Mouse (Mus musculus): ENCODE data around the gene Btnl2. TPM values are rescaled to one million over a fixed set of nuclear protein-coding genes. Genes with fewer than 3 reads are reported as not detected.
A peak's percentile ranks its signal among the peaks of the same experiment; 100 is the strongest.
"Not testable (repeated sequence)": the region's sequence is repeated elsewhere in the genome, so short reads cannot be mapped to it uniquely, and the experiment has no call there.

Gene Btnl2
- total RNA-seq (2014; fragmentation: Nextera tagmentation) (not detected in 2 replicates), total RNA-seq (2017) (not detected in 2 replicates)

DNA sequence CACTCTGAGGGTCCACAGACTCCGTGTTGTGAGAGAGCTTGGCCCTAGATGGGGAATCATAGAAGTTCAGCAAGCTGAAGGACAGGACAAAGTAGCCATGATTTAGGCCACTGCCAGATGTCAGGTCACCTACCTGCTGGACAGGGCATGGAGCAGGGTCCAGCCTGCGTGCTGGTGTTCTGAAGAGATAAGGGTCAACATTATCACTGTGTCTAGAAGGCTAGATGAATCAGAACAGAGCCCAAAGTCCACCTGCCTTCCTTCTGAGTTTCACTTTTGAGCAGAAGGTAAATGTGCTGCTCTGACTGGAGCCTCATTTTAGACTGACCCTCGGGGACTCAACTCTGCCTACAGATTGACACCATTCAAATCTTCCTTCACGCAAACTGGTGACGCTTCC is at the start of gene Btnl2:
Gene Btnl2, plus strand, starts transcription at position 284 of the 400 bp plus-strand sequence.
- ATAC-seq (replicated peaks; ENCODE audit: low FRiP score, low TSS enrichment, poor library complexity, severe bottlenecking) = no peak

DNA sequence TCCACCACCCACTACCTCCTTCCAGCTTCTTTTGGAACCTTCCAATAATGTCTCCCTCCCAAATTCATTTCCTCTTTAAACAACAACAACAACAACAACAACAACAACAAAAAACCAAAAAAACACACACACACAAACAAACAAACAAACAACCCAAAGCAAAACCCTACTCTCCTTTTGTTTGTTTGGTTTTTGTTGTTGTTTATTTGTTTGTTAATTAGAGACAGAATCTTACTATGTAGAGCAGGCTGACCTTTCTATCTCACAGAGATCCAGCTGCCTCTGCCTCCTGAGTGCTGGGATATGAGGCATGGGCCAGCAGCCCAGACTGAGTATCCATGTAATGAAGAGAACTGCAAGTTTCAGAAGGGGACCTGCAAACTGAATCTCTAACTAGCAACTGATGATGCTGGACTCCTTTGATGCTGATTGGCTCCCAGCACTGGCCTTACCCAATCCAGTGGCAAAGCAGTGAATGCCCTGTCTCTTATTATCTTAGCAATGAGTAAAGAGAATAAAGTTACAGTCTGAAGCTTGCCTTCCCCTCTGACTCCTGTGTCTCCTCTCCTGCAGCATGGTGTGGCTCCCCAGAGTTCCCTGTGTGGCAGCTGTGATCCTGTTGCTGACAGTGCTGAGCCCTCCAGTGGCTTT is 49.1 kb upstream of the Btnl2 start, which contains the start of gene H2-Eb1:
Gene H2-Eb1, plus strand, starts transcription at position 488 of the 651 bp plus-strand sequence.
- peak; percentile 86 for ATAC-seq (replicated peaks; ENCODE audit: low FRiP score, low TSS enrichment, poor library complexity, severe bottlenecking)

DNA sequence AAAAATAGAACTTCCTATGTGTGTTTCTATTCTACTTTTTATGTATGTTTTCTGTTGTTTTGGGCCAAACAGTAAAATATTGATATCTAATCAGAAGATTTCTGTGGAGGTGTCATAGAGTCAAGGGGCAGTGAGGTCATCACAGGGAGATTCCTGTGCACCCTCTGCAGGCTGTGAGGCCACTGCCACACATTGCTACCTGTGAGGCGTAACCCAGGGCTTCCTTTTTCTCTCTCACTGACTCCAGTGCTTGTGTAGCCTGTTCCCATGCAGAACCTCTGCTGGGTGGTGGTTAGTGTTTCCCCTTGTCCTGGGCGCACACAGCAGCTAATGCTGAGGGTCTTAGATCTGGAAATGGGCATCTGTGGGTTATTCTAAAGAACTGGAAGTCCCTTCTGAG is 48.2 kb upstream of the Btnl2 start:
- no peak for ATAC-seq (replicated peaks; ENCODE audit: low FRiP score, low TSS enrichment, poor library complexity, severe bottlenecking)

- no peak for ATAC-seq (replicated peaks; ENCODE audit: low FRiP score, low TSS enrichment, poor library complexity, severe bottlenecking)
Observed at GRCm38 (mm10) chr17:34307216-34307615, 47.4 kb upstream of the Btnl2 start.

GRCm38 (mm10) chr17:34308161-34308560 is 46.5 kb upstream of the Btnl2 start:
- no peak for ATAC-seq (replicated peaks; ENCODE audit: low FRiP score, low TSS enrichment, poor library complexity, severe bottlenecking)

DNA sequence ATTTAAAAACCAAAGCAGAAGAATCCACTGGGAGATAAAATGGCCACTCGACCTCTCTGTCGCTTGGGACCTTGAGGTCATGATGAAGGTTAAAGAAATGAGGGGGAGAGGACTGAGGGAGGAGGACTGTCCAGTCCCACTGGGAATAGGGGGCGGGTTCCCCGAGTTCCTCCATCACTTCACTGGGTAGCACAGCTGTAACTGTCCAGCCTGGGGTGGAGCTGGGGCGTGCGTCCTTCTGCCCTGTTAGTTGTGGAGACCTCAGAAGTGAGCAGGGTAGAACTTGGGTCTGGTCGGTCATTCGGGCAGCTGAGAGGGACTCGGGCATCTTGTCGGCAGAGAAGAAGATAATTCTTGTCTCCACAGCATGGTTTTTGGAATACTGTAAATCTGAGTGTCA is 45.4 kb upstream of the Btnl2 start:
- ATAC-seq (replicated peaks; ENCODE audit: low FRiP score, low TSS enrichment, poor library complexity, severe bottlenecking) = no peak

- ATAC-seq (replicated peaks; ENCODE audit: low FRiP score, low TSS enrichment, poor library complexity, severe bottlenecking) = peak; percentile 69
Observed at GRCm38 (mm10) chr17:34309683-34310385, 44.8 kb upstream of the Btnl2 start.

GRCm38 (mm10) chr17:34310526-34310925 is 44.1 kb upstream of the Btnl2 start:
- ATAC-seq (replicated peaks; ENCODE audit: low FRiP score, low TSS enrichment, poor library complexity, severe bottlenecking) = not testable (repeated sequence)

- no peak for ATAC-seq (replicated peaks; ENCODE audit: low FRiP score, low TSS enrichment, poor library complexity, severe bottlenecking)
Observed at GRCm38 (mm10) chr17:34312185-34312584, 42.4 kb upstream of the Btnl2 start.

DNA sequence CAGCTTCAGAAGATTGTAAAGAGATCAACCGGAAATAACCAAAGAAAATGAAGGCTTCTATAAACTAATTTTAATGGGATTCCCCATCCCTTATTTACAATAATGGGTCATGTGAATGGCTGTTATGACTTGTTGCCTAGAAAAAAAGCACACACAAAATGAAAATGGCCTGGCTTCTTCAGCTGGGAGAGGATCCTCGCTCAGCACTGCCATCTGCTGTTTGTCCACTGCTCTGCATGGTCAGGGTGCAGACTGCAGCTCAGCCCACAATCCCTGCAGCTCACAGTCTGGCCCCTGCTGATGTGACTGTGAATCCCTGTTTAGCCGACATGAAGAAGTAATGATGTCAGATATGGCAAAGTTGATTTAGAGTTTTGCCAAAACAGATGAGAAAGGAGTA is 41.2 kb upstream of the Btnl2 start:
- peak; percentile 68; the same call in 1 of the 2 replicates for ATAC-seq (replicated peaks; ENCODE audit: low FRiP score, low TSS enrichment, poor library complexity, severe bottlenecking)

DNA sequence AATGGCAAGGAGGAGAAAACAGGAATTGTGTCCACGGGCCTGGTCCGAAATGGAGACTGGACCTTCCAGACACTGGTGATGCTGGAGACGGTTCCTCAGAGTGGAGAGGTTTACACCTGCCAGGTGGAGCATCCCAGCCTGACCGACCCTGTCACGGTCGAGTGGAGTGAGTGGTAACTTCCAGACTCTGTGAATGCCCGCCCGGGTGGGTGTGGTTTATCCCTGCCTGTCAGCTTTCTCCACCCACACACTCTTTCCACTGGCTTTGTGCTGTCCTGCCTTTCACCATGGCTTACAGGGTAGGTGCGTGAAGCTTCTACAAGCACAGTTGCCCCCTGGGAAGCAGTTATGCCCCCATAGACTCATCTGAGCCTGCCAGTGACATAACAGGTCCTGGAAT is 40.3 kb upstream of the Btnl2 start:
- ATAC-seq (replicated peaks; ENCODE audit: low FRiP score, low TSS enrichment, poor library complexity, severe bottlenecking) = no peak

DNA sequence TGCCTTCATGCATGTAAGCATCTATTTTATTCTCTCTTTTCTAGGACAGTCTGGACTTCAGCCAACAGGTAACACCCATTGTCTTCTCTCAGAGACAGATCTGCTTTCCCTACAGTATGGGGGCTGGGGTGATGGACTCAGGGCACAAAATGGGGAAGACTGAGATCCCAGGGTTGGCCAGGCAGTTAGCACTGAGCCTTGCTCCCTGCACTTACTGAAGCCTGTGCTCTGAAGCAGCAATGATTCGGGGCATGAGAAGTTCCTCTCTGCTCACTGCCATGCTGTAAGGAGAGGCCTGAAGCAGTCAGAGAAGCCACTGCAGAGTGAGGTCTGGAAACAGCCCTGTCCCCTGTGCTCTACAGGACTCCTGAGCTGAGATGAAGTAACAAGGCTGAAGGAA is 39.1 kb upstream of the Btnl2 start:
- ATAC-seq (replicated peaks; ENCODE audit: low FRiP score, low TSS enrichment, poor library complexity, severe bottlenecking) = no peak

DNA sequence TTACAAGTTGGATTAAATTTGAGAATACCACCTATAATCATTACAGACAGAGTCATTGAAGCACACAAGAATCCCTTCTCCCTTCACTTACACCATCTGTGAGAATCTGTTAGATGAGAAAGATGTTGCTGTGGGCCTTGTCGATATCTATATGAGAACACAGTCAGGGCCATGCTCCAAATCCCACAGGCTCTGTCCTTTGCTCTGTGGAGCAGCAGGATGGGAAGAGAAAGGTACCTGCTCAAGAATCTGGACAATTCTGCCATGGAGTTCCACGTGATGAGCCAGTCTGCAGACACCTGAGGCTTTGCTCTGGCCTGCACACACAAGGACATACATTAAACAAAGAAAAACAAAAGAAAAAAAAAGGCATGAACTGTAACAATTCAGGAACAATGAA is 37.9 kb upstream of the Btnl2 start:
- ATAC-seq (replicated peaks; ENCODE audit: low FRiP score, low TSS enrichment, poor library complexity, severe bottlenecking) = no peak

DNA sequence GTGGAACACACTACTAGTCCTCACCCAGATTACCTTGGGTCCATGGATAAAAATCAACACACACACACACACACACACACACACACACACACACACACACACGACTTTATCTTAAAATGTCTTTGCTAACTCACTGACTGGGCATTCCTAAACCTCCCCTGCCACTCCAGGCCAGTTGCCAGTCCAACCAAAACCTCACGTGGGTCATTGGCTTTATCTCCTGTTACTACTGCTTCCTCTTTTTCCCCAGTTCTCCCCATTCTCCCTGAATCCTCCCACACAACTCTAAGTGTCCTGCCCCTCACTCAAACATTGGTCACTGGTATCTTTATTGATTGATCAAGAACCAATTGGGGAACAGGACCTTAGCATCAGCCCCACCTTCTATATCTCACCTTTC is 37.3 kb upstream of the Btnl2 start:
- no peak for ATAC-seq (replicated peaks; ENCODE audit: low FRiP score, low TSS enrichment, poor library complexity, severe bottlenecking)

- ATAC-seq (replicated peaks; ENCODE audit: low FRiP score, low TSS enrichment, poor library complexity, severe bottlenecking) = 0 out of 2 replicates have a peak, but pooled peaks have one; percentile 37
Observed at GRCm38 (mm10) chr17:34325436-34325835, 29.2 kb upstream of the Btnl2 start, which contains the start of gene H2-Eb2. Gene H2-Eb2, plus strand, starts transcription at chr17:34325665.

GRCm38 (mm10) chr17:34326373-34326772 is 28.2 kb upstream of the Btnl2 start:
- no peak for ATAC-seq (replicated peaks; ENCODE audit: low FRiP score, low TSS enrichment, poor library complexity, severe bottlenecking)

- no peak for ATAC-seq (replicated peaks; ENCODE audit: low FRiP score, low TSS enrichment, poor library complexity, severe bottlenecking)
Observed at GRCm38 (mm10) chr17:34329807-34330206, 24.8 kb upstream of the Btnl2 start.

DNA sequence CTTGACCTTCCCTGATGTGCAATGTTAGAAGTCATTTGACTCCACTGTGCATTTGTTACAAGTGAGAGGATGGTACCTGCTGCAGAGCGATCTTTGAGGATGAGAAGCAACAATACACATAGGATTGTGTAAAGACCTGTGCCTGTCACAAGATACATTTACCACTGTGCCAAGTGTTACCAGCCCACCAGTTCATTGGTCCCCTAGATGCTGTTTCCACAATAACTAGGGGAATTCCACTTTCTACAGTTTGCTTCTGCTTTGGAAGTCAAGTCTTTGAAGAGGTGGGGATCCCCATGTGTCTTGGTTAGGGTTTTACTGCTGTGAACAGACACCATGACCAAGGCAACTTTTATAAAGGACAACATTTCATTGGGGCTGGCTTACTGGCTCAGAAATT is 23.4 kb upstream of the Btnl2 start:
- no peak for ATAC-seq (replicated peaks; ENCODE audit: low FRiP score, low TSS enrichment, poor library complexity, severe bottlenecking)

GRCm38 (mm10) chr17:34340619-34341402 is 13.8 kb upstream of the Btnl2 start:
- ATAC-seq (replicated peaks; ENCODE audit: low FRiP score, low TSS enrichment, poor library complexity, severe bottlenecking) = no peak

DNA sequence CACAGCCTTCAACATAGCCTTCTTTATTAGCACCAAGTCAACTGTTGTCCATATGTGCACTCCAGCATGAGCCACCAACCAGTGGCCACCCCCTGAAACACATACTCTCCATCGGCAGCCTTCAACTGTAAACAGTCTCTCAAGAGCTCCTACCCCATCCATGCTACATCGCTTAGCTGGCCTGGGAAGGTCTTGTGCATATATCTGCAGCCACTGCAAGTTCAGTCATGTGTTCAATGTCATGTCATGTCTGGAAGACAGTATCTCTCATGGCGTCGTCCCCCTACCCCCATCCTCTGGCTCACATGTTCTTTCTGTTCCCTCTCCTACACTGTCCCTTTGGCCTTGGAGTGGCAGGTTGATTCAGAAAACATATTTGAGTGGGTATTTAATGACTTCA is 9.7 kb upstream of the Btnl2 start:
- no peak for ATAC-seq (replicated peaks; ENCODE audit: low FRiP score, low TSS enrichment, poor library complexity, severe bottlenecking)

Measured in megakaryocyte-erythroid progenitor cell, adult 5-6 weeks (primary cell).